Mouse (Mus musculus) MEL (cell line): ENCODE results near the gene Wdr61.

Source experiments
- CHD2 ChIP-seq: IDR thresholded peaks from 2 replicates; pipeline ENCODE4 v1.6.1; 2011; ENCODE audit warnings: low read length, improper control_type of control experiment
- CTCF ChIP-seq, 3 experiments: IDR thresholded peaks in 2 of 3; conservative IDR thresholded peaks in 1 of 3; 2 replicates each; pipeline ENCODE4 v1.5.1; 2011 to 2012; ENCODE audit warnings: low read length in 3 of 3, low read depth in 2 of 3, mild to moderate bottlenecking in 2 of 3, improper control_type of control experiment in 1 of 3, inconsistent platforms in 1 of 3, mixed read lengths in 1 of 3, moderate library complexity in 1 of 3; ENCODE audit not compliant: control insufficient read depth in 1 of 3, insufficient read depth in 1 of 3, poor library complexity in 1 of 3, severe bottlenecking in 1 of 3
- ELF1 ChIP-seq: IDR thresholded peaks from 2 replicates; pipeline ENCODE4 v1.6.1; 2014; ENCODE audit warnings: low read depth, mild to moderate bottlenecking, inconsistent platforms, low read length, improper control_type of control experiment, moderate library complexity
- EP300 ChIP-seq, 2 experiments: IDR thresholded peaks; 2 replicates each; pipeline ENCODE4 v1.6.1; 2011; ENCODE audit warnings: improper control_type of control experiment in 2 of 2, low read length in 2 of 2, low read depth in 1 of 2, mild to moderate bottlenecking in 1 of 2
- KAT2A ChIP-seq: conservative IDR thresholded peaks from 2 replicates; pipeline ENCODE4 v1.6.1; 2012; ENCODE audit warnings: low read depth, low read length, improper control_type of control experiment, inconsistent platforms
- MAX ChIP-seq: IDR thresholded peaks from 2 replicates; pipeline ENCODE4 v1.6.1; 2011; ENCODE audit warnings: low read length, improper control_type of control experiment
- MYB ChIP-seq: IDR thresholded peaks from 2 replicates; pipeline ENCODE4 v1.6.1; 2011; ENCODE audit warnings: mild to moderate bottlenecking, low read depth, low read length, improper control_type of control experiment
- POLR2A ChIP-seq, 2 experiments: IDR thresholded peaks; 2 replicates each; pipeline ENCODE4 v1.6.1; 2011 to 2012; ENCODE audit warnings: low read length in 2 of 2, mild to moderate bottlenecking in 2 of 2, control low read depth in 1 of 2, improper control_type of control experiment in 1 of 2, low read depth in 1 of 2, moderate library complexity in 1 of 2; ENCODE audit not compliant: control insufficient read depth in 1 of 2, insufficient read depth in 1 of 2, poor library complexity in 1 of 2
- POLR2AphosphoS5 ChIP-seq: IDR thresholded peaks from 2 replicates; pipeline ENCODE4 v1.6.1; 2012; ENCODE audit warnings: low read depth, borderline replicate concordance, mild to moderate bottlenecking, inconsistent platforms, low read length, moderate library complexity, mixed read lengths
- SIN3A ChIP-seq: IDR thresholded peaks from 2 replicates; pipeline ENCODE4 v1.6.1; 2012; ENCODE audit warnings: low read length, improper control_type of control experiment, inconsistent platforms
- ZC3H11A ChIP-seq: IDR thresholded peaks from 2 replicates; pipeline ENCODE4 v1.6.1; 2012; ENCODE audit warnings: low read depth, mild to moderate bottlenecking, inconsistent platforms, low read length, improper control_type of control experiment
- ZMIZ1 ChIP-seq: IDR thresholded peaks from 2 replicates; pipeline ENCODE4 v1.6.1; 2012; ENCODE audit warnings: low read depth, mild to moderate bottlenecking, inconsistent platforms, low read length, improper control_type of control experiment, moderate library complexity

GRCm38 (mm10) chr9:54673887-54674286 lies 60.4 kb downstream of the Wdr61 start:
- TF ChIP-seq ZMIZ1 (no peak), EP300 (IDR thresholded peaks at IDR 0.05; ENCODE audit: low read depth in 1 of 2, low read length in 2 of 2) (no peak), MAX (no peak), CTCF (IDR thresholded peaks at IDR 0.05 in 2 of 3, conservative IDR thresholded peaks at IDR 0.05 in 1 of 3; ENCODE audit: control insufficient read depth in 1 of 3, insufficient read depth in 1 of 3, low read depth in 2 of 3, low read length in 3 of 3, poor library complexity in 1 of 3, severe bottlenecking in 1 of 3) (no peak), ELF1 (no peak), POLR2A (IDR thresholded peaks at IDR 0.05; ENCODE audit: control insufficient read depth in 1 of 2, insufficient read depth in 1 of 2, low read depth in 1 of 2, low read length in 2 of 2, poor library complexity in 1 of 2) (no peak), MYB (no peak), POLR2AphosphoS5 (no peak), CHD2 (no peak), ZC3H11A (no peak), SIN3A (no peak), KAT2A (no peak)
